Mouse (Mus musculus): ENCODE data around the gene Gm20388. TPM values are rescaled to one million over a fixed set of nuclear protein-coding genes. Genes with fewer than 3 reads are reported as not detected.

The Gm20388 gene
- polyA plus RNA-seq, 1 experiment from 2014 or later = not detected

- Histone ChIP-seq H3K9ac (ENCODE audit: low read length) (peak overlapping the region; percentile 18; the same call in 1 of the 2 replicates), H3K36me3 (ENCODE audit: control insufficient read depth, insufficient read depth, low read length) (no peaks in the 10 kb centered on the region), H3K4me2 (replicated peaks; ENCODE audit: low read depth) (peak overlapping the region; percentile 21; the same call in 1 of the 2 replicates), H3K4me3 (ENCODE audit: low read depth, low read length) (no peak overlapping the region), H3K4me1 (replicated peaks; ENCODE audit: control insufficient read depth, insufficient read depth) (peaks cover 14% of the 10 kb centered on the region), H3K27me3 (ENCODE audit: control insufficient read depth, insufficient read depth, low read length) (no peaks in the 10 kb centered on the region), H3K9me3 (ENCODE audit: control insufficient read depth, low read length) (no peaks in the 10 kb centered on the region), H3K27ac (replicated peaks) (peak overlapping the region; percentile 75)
- DNase-seq (ENCODE audit: low spot score) (peak; percentile 53), ATAC-seq (ENCODE audit: low FRiP score, low TSS enrichment) (peak; percentile 19)
- WGBS = 10% methylated on average over 17 of the region's 17 CpGs
- TF ChIP-seq CTCF (IDR thresholded peaks at IDR 0.05; ENCODE audit: low read depth) = no peak
- peak; percentile 62 for TF ChIP-seq EP300 (optimal IDR thresholded peaks at IDR 0.05)
Measured at GRCm38 (mm10) chr8:120184850-120185792, 274.5 kb downstream of the Gm20388 start.

DNA sequence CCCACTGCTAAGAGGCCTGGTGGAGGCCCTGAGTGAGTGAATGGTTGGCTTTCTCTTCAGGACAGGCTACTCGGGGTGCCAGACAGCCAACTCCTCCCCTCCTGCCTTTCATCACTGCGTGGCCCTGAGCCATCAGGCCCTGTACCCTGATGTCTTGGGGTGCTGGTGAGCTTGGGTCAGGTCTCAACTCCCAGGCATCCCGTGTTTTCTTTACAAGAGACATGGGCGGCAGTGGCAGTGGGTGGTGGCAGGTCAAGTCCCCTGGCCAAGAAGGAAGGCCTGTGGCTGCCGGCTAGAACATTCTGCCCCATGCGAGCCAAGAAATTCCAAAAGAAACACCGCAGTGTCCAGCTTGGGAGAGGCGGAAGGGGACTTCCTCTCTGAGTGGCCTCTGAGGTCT is 275.8 kb downstream of the Gm20388 start:
- ATAC-seq (ENCODE audit: low FRiP score, low TSS enrichment) = no peak
- H3K9me3 ChIP-seq (ENCODE audit: control insufficient read depth, low read length) = no peaks in the 10 kb centered on the region
- no peak overlapping the region for H3K27ac ChIP-seq (replicated peaks)
- H3K4me1 ChIP-seq (replicated peaks; ENCODE audit: control insufficient read depth, insufficient read depth) = peaks cover 18% of the 10 kb centered on the region
- no peak overlapping the region for H3K9ac ChIP-seq (ENCODE audit: low read length)
- no peak for DNase-seq (ENCODE audit: low spot score)
- no peaks in the 10 kb centered on the region for H3K36me3 ChIP-seq (ENCODE audit: control insufficient read depth, insufficient read depth, low read length)
- H3K4me2 ChIP-seq (replicated peaks; ENCODE audit: low read depth) = no peak overlapping the region
- TF ChIP-seq EP300 (optimal IDR thresholded peaks at IDR 0.05) (no peak), CTCF (IDR thresholded peaks at IDR 0.05; ENCODE audit: low read depth) (no peak)
- 41% methylated on average over 8 of the region's 8 CpGs for WGBS
- H3K4me3 ChIP-seq (ENCODE audit: low read depth, low read length) = no peak overlapping the region
- no peaks in the 10 kb centered on the region for H3K27me3 ChIP-seq (ENCODE audit: control insufficient read depth, insufficient read depth, low read length)

GRCm38 (mm10) chr8:120188510-120188909 is 277.9 kb downstream of the Gm20388 start:
- no peak overlapping the region for H3K4me3 ChIP-seq (ENCODE audit: low read depth, low read length)
- no peak overlapping the region for H3K9ac ChIP-seq (ENCODE audit: low read length)
- H3K4me2 ChIP-seq (replicated peaks; ENCODE audit: low read depth) = no peak overlapping the region
- no peaks in the 10 kb centered on the region for H3K36me3 ChIP-seq (ENCODE audit: control insufficient read depth, insufficient read depth, low read length)
- H3K27me3 ChIP-seq (ENCODE audit: control insufficient read depth, insufficient read depth, low read length) = no peaks in the 10 kb centered on the region
- no peaks in the 10 kb centered on the region for H3K9me3 ChIP-seq (ENCODE audit: control insufficient read depth, low read length)
- TF ChIP-seq EP300 (optimal IDR thresholded peaks at IDR 0.05) = no peak
- no peak for TF ChIP-seq CTCF (IDR thresholded peaks at IDR 0.05; ENCODE audit: low read depth)
- H3K4me1 ChIP-seq (replicated peaks; ENCODE audit: control insufficient read depth, insufficient read depth) = peaks cover 18% of the 10 kb centered on the region
- no peak overlapping the region for H3K27ac ChIP-seq (replicated peaks)
- WGBS = 56% methylated on average over 6 of the region's 6 CpGs
- DNase-seq (ENCODE audit: low spot score) = no peak
- no peak for ATAC-seq (ENCODE audit: low FRiP score, low TSS enrichment)

DNA sequence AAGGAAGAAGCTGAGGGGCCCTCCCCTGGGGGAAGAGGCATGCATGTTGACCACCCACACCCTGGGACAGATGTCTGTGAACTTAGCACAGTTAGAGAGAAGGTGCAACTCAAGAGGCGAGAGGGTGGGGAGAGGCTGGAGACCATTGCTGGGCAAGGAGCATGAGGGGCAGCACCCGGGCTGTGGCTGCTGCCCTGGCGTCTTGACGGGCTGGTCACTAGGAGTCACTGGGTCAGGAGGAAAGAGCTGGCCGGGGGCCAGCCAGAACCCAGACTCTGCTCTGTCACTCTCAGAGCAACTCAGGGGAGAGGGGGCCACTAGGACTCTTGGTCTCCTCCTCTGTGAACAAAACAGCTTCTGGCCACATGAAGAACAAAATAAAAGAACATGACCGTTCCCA is 278.8 kb downstream of the Gm20388 start:
- DNase-seq (ENCODE audit: low spot score) = no peak
- Histone ChIP-seq H3K9ac (ENCODE audit: low read length) (no peak overlapping the region), H3K4me1 (replicated peaks; ENCODE audit: control insufficient read depth, insufficient read depth) (peaks cover 17% of the 10 kb centered on the region)

DNA sequence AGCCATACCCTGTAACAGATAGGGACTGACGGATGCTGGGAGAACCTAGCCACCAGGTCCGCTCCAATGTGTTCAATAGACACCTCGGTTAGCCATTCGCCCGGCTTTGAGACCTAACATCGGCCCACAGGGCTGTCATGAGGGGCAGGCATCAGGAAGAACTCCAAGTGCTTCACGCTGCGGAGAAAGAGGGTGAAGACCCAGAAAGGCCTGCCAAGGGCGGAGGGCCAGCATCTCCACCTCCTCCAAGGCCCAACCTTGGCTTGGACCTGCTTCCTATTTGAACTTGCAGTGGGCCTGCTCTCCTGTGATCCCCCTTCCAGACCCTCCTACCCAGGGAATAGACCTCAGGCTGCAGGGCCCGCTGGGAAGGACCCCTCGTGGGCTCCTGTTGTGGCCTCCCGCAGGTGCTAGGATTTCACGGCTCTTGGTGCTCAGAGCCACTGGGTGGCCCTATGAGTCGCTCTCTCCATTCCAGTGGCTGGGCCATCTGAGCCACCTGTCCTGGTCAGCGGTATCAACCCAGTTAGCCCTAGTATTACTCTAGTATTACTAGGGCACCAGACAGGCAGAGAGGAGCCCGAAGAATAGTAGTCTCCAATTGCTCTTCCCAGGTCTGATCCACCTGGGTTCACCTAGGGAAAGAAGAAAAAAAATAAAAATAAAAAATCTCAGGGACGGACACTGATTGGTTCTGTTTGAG is 279.6 kb downstream of the Gm20388 start:
- H3K27ac ChIP-seq (replicated peaks) = peak overlapping the region; percentile 49; the same call in 1 of the 2 replicates
- H3K27me3 ChIP-seq (ENCODE audit: control insufficient read depth, insufficient read depth, low read length) = no peaks in the 10 kb centered on the region
- H3K9me3 ChIP-seq (ENCODE audit: control insufficient read depth, low read length) = no peaks in the 10 kb centered on the region
- no peak overlapping the region for H3K4me3 ChIP-seq (ENCODE audit: low read depth, low read length)
- peaks cover 14% of the 10 kb centered on the region for H3K4me1 ChIP-seq (replicated peaks; ENCODE audit: control insufficient read depth, insufficient read depth)
- no peak for TF ChIP-seq EP300 (optimal IDR thresholded peaks at IDR 0.05)
- TF ChIP-seq CTCF (IDR thresholded peaks at IDR 0.05; ENCODE audit: low read depth) = no peak
- H3K36me3 ChIP-seq (ENCODE audit: control insufficient read depth, insufficient read depth, low read length) = no peaks in the 10 kb centered on the region
- ATAC-seq (ENCODE audit: low FRiP score, low TSS enrichment) = no peak
- no peak overlapping the region for H3K4me2 ChIP-seq (replicated peaks; ENCODE audit: low read depth)
- no peak overlapping the region for H3K9ac ChIP-seq (ENCODE audit: low read length)
- WGBS = 77% methylated on average over 17 of the region's 17 CpGs
- no peak for DNase-seq (ENCODE audit: low spot score)

More for the DNA sequence above, 278.8 kb downstream of the Gm20388 start:
- Histone ChIP-seq H3K36me3 (ENCODE audit: control insufficient read depth, insufficient read depth, low read length) (no peaks in the 10 kb centered on the region), H3K27ac (replicated peaks) (no peak overlapping the region), H3K9me3 (ENCODE audit: control insufficient read depth, low read length) (no peaks in the 10 kb centered on the region), H3K27me3 (ENCODE audit: control insufficient read depth, insufficient read depth, low read length) (no peaks in the 10 kb centered on the region), H3K4me3 (ENCODE audit: low read depth, low read length) (no peak overlapping the region), H3K4me2 (replicated peaks; ENCODE audit: low read depth) (no peak overlapping the region)
- no peak for ATAC-seq (ENCODE audit: low FRiP score, low TSS enrichment)
- WGBS = 63% methylated on average over 6 of the region's 6 CpGs
- TF ChIP-seq CTCF (IDR thresholded peaks at IDR 0.05; ENCODE audit: low read depth) = no peak
- TF ChIP-seq EP300 (optimal IDR thresholded peaks at IDR 0.05) = no peak
